Mouse (Mus musculus): ENCODE results near the gene Rffl.
"Not testable (repeated sequence)": the region's sequence is repeated elsewhere in the genome, so short reads cannot be mapped to it uniquely, and the experiment has no call there.

The Rffl gene

GRCm38 (mm10) chr11:82845415-82846078, 25.5 kb downstream of the Rffl start:
- DNase-seq (ENCODE audit: low spot score), result peak; percentile 33

DNA sequence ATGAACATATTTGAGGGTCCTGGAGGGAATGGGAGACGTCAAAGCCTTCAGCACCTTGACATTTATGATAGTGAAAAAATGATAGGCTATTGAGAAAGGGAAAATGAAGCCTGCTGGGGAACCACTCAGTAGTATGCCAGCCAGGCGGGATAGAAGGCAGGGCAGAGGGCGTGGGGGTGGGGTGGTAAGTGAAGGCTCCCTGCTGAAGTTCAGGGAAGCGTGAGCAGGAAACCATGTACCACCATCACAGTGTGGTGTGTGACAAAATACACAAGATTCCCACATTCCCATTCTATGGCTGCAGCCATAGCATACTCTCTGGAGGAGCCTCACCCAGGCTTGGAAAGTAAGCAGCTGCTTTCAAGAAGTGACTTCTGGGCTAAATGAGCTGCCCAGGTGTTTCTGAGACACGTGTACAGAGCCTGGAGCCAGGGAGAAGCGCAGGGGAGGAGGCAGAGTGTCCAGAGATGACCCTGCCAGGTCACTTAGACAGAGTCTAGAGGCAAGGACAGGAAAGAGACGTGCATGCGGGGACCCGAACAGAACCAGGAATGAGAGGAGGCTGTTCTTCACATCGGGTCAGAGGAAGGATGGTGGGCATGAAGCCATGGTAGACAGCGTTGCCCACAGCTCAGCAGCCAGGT, 26.1 kb downstream of the Rffl start:
- no peak for DNase-seq (ENCODE audit: low spot score)

DNA sequence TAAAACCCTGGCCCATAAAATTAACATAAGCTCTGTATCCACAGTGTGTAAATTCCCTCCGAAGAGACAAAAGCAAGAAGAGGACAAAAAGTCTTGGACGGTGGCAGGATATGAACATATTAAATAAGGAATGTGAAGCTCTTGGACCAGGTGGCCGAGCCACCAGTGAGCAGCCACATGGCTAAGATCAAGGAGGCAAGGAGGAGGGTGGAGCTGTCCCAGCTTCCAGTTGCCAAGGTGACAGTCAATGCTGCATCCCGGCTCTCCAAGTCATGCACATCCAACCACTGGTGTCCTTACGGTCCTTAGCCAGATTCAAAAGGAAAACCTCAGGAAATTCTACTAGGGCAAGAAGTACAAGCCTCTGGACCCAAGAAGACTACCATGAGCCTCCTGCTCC, 32.5 kb downstream of the Rffl start:
- no peak for DNase-seq (ENCODE audit: low spot score)

DNA sequence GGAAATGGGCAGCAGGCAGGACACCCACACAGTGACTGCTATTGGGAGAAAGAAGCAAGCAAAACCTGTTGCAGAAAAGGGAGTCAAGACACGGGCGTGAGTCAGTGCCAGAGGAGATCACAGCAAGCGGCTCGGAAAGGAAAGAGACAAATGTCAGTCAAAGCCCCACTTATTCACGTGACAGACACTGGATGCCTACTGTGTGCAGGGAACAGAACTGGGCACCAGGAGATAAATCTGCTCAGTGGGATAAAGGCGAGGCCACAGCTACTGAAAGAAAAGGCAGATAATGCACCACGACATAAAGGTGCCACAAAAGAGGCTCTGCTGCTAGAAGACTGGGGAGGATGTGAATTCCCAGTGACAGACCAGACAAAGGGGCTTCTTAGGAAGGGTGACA, 33.2 kb downstream of the Rffl start:
- DNase-seq (ENCODE audit: low spot score), result no peak

DNA sequence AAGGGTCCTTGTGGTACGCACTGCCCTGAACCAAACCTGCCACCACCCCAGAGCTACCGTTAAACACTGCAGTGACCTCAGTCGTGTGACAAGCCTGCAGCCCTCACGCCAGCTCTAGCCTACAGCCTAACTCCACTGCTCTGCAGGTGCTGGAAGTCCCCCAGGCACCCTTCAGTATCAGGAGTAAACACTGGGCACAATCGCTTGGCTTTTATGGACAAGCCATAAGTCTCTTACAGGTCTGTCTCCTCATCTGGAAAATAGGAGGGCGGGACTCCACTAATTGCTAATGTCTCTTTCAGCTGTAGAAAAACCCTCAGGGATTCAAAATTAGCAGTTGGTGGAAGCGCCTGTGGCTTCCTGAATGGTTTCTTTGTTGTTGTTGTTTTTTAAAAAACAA, 33.8 kb downstream of the Rffl start:
- no peak for DNase-seq (ENCODE audit: low spot score)

DNA sequence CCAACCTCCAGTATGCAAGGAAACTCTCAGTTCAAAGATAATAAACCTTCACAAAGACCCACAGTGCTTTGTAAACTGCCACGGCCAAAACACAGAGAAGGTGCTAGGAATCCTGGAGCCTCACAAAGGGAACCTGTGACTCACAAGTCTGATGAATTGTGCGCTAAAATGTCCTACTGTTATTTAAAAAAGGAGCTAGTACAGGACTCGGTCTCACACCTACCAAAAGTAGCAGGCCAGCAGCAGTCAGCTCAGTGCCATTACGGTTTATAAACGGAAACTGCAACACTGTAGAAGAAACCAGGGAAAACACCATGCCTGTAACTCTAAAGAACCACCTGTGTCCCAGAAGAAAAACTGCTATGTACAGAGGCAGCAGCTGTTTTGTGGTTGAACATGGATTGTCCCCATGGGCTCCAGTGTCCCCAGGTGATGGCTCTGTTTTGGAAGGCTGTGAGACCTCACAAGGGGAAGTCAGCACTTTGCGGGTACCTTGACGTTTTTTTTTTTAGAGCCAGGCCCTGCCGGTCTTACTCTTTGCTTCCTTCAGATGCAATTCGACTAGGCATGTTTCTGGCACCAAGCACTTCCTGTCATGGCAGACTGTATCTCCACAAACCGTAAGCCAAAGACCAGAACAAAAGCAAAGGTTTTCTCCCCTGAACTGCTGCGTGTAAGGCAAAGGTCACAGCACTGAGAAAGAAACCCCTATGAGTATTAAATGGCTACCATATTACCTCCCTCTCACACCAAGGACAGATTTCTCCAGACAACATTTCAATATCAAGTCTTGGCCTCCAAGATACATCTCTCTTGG, 35.2 kb downstream of the Rffl start:
- DNase-seq (ENCODE audit: low spot score), result no peak

DNA sequence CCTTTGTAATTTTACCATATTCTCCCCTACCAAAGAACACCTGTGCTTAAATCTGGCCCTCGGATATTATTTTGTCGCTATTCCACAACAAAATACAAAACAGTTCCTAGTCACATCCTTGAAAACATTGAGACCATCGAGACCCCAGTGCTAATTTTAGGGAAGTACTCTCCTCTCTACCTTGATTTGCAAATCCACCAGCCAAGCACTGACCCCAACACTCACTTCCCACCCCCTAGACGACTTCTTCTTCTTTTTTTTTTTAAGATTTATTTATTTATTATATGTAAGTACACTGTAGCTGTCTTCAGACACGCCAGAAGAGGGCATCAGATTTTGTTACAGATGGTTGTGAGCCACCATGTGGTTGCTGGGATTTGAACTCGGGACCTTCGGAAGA, 36.7 kb downstream of the Rffl start:
- not testable (repeated sequence) for DNase-seq (ENCODE audit: low spot score)

DNA sequence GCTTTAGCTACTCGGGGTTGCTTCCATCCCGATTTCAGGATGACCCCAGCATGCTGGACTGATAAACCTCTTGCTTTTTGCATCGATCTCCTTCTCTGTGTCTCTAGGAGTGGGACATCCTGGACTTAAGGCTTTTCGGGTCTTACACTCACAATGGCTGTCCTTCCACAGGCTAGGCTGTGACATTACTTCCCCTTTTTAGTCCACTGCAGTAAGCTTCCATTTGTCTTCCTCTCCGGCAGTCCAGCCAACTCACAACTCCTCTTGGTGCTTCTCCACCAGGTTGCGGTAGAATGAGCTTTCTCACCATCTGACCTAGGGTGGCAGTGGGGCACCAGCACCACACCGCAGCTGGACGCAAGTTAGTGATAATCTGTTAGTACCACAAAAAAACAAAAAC, 37.1 kb downstream of the Rffl start:
- DNase-seq (ENCODE audit: low spot score), result no peak

DNA sequence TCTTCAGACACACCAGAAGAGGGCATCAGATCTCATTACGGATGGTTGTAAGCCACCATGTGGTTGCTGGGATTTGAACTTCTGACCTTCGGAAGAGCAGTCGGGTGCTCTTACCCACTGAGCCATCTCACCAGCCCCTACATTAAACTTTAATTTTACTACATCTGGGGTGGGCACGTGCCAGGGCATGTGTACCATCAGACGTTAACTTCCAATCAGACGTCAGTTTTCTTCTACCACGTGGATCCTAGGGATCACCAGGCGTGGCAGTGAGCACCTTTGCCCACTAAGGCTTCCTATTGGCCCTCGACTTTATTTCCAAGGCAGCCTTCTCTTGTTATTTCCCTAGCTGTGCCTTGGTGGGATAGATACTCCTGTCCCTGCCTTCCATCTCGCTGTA, 38.6 kb downstream of the Rffl start:
- DNase-seq (ENCODE audit: low spot score), result not testable (repeated sequence)

GRCm38 (mm10) chr11:82831008-82831893, 39.8 kb downstream of the Rffl start:
- no peak for DNase-seq (ENCODE audit: low spot score)

DNA sequence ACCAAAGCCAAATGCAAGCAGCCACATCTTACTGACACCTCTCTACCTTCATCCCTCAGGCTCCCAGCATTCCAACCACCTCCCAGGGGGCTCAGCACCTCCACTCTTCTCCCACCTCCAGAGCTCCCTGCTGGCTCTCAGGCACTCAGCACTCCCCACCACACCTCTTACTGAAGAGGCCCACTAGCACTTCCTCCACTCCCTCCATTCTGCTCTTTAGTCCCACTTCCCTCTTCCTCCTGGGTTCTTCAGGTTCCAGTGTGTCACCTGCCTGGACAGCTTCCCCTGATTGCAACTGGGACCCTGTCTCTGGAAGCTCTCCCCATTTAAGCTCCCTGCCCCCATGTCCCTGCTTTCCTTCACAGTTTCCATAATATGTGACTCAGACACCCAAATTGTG, 44.2 kb downstream of the Rffl start:
- DNase-seq (ENCODE audit: low spot score), result no peak

DNA sequence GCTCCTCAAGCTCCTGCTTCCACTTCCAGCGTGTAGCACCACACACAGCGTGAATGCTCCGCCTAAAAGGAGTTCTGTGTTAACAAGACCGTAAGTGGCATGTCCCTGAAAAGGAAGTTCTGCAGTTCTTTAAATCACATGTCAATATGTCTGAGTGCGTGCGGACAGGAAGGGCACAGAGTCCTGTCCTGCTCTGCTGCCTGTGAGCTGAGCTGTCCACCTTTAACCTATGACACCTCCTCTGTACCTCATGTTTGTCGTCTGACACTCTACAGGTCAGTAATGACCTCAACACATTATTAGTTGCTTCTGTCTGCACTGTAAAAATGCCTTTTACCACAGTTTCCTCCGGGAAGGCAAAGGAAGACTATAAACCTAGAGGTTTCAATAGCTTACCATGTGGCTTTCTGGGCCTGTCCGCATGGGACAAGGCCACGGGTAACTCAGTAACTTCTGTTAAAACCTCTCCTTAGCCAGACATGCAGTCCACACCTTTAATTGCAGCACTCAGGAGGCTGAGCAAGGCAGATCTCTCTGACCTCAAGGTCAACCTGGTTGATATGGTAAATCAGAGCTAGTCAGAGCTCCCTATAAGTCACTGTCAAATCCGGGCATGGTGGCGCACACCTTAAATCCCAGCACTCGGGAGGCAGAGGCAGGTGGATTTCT, 50.1 kb downstream of the Rffl start:
- no peak for DNase-seq (ENCODE audit: low spot score)

DNA sequence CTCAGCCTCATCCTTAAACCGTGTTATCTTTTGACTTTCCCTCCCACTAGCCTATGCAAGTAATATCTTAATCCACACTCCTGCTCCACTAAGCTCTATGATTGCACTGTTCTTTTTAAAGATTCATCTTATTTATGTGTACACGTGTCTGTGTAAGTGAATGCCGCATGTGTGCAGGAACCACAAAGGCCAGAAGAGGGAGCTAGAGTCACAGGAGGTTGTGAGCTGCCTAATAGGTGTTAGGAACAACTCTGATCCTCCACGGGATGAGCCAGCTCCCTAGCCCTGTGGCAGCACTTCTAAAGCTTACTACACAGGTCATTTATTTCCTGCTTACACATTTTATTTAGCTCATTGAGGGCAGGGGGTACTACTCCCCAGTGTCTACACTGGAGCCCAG, 51.7 kb downstream of the Rffl start:
- DNase-seq (ENCODE audit: low spot score), result no peak

DNA sequence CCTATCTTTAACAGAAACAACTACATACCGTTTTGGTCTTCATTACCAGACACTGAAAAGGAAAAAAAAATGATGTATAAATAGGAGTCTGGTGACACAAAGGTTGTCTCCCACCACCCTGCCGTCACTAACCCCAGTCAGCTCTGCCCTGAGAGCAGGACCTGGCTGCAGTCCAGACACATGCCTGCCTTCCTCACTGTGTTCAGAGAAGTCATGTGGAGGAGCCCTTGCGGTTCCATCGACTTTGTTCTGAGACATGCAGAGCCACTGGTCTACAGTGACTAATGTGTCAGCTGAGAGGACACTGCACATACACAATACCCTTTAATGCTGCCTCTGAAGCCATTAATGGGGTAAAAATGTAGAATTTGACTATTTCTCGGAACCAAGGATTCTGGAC, 62.5 kb downstream of the Rffl start:
- no peak for DNase-seq (ENCODE audit: low spot score)

DNA sequence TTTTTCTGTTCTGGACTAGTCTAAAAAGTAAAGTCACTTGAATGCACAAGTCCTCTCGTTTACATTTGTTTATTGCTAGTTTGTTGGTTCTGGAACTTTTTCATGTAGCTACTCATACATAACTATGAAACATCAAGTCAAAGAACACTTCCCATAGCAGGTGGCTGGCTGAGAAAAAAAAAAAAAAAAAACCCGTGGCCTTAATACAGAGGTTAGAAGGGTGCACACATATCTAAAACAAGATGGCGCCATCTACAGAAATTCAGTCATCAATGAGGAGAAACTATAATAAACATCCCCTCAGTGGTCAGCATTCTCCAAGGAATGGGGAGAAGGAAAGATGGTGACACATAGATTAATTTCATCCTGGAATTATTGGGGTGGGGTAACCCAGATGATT, 63.6 kb downstream of the Rffl start:
- DNase-seq (ENCODE audit: low spot score), result no peak

GRCm38 (mm10) chr11:82806656-82807055, 64.4 kb downstream of the Rffl start:
- DNase-seq (ENCODE audit: low spot score), result no peak

DNA sequence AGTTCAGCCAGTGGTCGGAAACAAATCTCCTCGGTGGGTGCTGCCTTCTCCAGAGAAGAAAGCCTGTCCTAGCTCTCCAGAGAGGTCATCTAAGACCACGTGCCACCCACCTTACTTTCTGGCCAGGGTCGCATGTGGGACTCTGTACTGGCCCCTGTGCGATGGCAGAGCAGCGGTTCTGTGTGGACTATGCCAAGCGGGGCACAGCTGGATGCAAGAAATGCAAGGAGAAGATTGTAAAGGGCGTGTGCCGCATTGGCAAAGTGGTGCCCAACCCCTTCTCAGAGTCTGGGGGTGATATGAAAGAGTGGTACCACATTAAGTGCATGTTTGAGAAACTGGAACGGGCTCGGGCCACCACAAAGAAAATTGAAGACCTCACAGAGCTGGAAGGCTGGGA, 87.6 kb downstream of the Rffl start:
- no peak for DNase-seq (ENCODE audit: low spot score)

DNA sequence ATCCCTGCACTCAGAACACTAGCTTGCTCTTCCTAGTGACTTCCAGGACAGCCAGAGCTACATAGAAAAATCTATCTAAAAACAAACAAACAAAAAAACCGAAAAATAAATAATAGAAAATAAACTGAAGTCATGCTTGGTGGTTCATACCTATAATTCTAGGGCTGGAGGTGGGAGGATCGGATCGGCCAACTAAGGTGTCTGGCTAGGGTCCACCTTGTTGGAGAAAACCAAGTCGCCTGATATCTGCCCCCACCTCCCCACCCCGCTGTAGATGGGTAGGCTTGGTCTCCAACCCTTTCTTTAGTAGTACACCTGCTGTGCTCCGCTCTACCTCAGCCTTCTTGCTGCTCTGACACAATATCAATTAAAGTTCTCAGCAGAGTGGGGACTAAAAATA, 88.8 kb downstream of the Rffl start:
- no peak for DNase-seq (ENCODE audit: low spot score)

GRCm38 (mm10) chr11:82780983-82781903, 89.8 kb downstream of the Rffl start, which contains the start of gene Lig3:
Gene Lig3 (plus strand): TSS chr11:82781108.
- DNase-seq (ENCODE audit: low spot score), result peak; percentile 94

- DNase-seq (ENCODE audit: low spot score), result no peak
Measured at GRCm38 (mm10) chr11:82780134-82780533, 90.9 kb downstream of the Rffl start.

Data from testis, postnatal 14 days (tissue).